Mouse (Mus musculus): ENCODE measurements at regions not wholly inside any gene's neighbourhood (a gene's known extent, or its start where the extent isn't known, plus 50 kb on each side); places are given as distances from the start of the nearest gene placed in this dataset.

DNA sequence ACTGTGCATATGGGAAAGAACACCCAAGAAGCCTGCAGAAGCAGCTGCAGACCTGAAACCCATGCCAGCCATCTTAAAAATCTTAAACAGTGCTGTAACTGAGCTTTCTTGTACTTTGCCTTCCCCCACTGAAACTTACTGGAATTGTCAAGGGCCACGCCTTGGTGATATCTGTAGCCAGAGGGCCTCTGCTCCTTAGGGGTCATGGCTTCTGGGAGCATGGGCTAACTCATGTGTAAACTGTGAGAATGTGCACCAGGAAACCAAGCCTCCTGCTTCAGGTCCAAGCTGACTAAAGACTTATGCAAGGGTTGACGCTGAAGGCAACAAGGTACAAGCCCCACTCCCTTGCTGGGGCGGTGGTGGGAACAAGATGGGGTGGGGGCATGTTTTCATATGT lies 73.8 kb upstream of the Hes1 start:
- in situ Hi-C loops (cut with MboI, MseI), result loop anchor here (5.0 kb wide), 1 partner anchor 842 kb away; no protein-coding TSS in a partner anchor

DNA sequence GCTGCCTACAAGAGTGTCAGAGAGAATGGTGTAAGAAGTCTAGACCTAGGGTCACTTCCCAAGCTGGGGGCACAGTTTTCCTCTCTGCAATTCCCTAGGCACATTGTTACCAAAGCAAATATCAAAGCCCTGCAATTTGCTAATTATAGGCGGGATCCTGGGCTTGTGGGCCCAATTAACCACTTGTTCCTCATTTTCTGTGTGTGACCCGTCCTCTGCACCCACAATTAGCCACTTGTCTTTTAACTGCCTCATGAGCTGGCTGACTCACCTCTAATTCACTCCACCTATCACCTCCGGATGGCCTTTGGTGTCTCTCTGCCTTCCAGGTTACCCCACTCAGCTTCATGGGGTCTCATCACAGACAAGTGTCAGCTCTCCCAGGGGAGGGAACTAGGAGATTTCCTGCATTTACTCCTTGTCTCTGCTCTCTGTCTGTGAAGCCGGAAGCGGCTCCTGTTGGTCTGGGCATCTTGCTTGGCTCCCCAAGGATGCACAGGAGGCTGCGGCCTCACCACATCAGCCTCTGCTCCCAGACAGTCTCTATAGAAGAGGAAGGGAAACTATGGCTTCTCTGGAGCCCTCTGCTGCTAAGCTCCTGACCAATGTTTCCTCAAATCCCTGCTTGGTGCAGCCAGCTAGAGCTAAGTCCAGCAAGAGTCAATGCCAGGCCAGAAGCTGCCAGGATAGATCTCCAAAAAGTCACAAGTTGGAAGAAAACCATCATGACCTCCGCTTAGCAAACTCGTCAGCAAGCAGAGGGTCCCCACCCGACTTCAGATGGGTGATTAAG lies 73.2 kb upstream of the Hes1 start:
- in situ Hi-C loops (cut with MboI, MseI), result loop anchor here (5.0 kb wide), 1 partner anchor 841 kb away; no protein-coding TSS in a partner anchor

DNA sequence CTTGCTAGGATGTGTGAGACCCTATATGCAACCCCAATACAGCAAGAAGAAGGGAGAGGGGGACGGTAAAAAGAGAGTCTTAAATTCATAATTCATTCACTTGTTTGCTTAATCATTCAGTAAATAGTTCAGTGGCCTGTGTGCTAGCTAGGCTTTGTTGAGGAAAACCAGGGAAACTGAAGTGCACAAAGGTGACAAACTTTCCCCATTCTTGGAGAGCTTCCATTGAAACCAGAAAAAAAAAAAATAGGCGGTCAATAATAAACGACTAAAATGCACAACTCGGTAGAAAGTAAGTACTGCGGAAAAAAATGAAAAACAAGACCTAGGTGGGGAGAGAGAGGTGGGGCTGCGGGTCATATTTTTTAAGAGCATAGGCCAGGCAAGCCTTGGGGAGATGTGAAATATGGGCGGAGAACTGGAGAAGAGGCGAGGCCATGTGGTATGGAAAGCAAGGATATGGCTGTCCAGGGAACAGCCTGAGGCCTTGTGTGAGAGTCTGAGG lies 72.3 kb upstream of the Hes1 start:
- in situ Hi-C loops (cut with MboI, MseI), result loop anchor here (5.0 kb wide), 1 partner anchor 840 kb away; no protein-coding TSS in a partner anchor

DNA sequence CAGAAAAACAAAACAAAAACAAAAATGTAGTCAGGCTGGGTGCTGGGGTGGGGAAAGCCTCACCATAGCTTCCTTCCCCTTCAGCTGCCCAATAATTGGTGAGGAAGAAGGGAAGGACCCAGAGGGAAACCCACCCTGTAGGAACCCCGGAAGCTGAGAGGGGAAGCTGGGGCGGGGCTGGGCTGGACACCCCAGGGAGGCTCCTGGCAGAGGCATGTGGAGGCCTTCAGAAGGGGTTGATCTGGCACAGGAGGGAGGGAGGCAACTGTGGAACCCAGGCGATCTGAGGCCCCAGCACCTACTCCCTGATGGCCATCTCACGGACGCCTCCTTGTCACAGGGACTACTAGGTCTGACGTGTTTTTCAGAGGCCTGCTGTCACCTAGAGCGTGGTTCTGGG lies 71.1 kb upstream of the Hes1 start:
- in situ Hi-C loops (cut with MboI, MseI), result loop anchor here (5.0 kb wide), 1 partner anchor 839 kb away; no protein-coding TSS in a partner anchor

- in situ Hi-C loops (cut with MboI, MseI), result loop anchor here (5.0 kb wide), 1 partner anchor 839 kb away; no protein-coding TSS in a partner anchor
Observed at GRCm38 (mm10) chr16:29993535-29993934, 70.6 kb upstream of the Hes1 start.

- in situ Hi-C loops (cut with MboI, MseI), result no loop called here
Observed at GRCm38 (mm10) chr16:29996139-29997069, 67.8 kb upstream of the Hes1 start.

DNA sequence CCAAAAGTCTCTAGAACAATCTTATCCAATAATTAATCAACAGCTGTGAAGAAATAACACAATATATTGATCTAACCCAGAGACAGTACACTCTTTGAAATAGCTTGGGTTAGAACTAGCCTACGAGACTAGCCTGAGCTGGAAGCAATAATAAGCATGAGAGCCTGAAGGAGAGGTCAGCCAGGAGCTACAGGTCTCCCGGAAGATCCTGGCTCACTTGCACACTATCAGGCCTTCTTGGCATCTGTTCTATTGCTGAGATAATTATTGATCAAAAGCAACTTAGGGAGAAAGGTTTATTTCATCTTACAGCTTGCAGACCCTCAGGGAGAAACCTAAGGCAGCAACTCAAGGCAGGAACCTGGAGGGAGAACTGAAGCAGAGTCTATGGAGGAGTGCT lies 64.0 kb upstream of the Hes1 start:
- in situ Hi-C loops (cut with MboI, MseI), result no loop called here

DNA sequence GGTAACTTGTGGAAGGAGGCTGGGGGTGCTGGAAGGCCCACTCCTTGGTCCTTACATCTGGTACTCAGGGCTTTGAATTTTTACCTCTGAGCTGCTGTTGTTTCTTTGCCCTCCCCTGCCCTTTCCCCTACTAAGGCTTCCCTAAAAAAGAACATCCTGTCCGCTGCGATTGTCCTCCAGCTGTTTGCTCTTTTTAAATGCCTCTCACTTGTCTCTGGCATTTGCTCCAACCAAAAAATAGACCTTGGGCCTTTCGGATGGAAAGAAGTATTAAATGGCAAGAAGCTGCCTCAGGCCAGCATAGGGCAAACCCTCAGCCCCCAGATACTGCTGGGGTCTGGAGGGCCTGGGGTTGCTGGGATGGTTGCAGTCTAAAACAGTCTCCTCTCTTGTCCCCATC lies 59.1 kb upstream of the Hes1 start:
- in situ Hi-C loops (cut with MboI, MseI), result no loop called here

- in situ Hi-C loops (cut with MboI, MseI), result no loop called here
Observed at GRCm38 (mm10) chr16:30006826-30007225, 57.4 kb upstream of the Hes1 start.

DNA sequence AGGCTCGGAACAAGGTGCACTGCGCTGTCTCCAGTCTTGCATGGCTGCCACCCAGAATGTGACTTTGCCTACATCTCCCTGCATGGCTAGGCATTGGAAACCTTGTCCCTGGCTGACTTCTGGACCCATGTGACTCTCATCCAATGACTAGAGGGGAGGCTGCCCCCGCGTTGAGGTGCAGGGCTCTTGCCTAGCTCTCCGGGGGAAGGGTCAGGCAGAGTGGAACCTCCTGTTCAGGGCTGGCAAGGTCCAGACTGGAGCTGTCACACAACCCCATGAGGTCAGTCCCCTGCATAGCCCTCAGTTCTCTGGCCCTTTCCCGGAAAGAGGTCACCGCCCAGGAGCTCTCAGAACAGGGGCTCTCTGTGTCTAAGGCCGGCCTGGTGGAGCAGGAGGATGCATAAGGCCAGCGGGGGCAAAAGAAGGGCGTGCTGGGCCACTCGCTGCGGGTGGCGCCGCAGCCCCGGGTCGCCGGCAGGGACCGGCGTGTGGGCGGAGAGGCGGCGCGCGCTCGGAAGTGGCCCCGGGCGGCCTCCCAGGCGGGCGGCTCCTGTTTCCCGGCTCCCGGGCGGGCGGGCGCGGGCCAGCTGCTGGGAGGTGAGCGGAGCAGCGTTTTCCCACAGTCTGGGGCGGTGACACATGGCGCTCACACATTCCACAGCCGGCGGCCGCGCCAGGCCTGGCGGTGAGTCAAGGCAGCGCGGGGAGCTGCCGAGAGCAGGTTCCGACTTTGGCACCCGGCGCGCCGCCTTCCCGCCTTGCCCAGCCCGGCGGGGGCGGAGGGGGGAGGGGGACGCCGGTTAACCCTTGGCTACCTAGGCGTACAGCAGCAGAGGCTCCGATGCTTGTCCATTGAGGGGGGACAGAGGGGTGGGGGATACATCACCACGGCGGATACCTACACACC lies 55.5 kb upstream of the Hes1 start:
- in situ Hi-C loops (cut with MboI, MseI), result no loop called here

- in situ Hi-C loops (cut with MboI, MseI), result no loop called here
Observed at GRCm38 (mm10) chr16:30009521-30010186, 54.5 kb upstream of the Hes1 start.

GRCm38 (mm10) chr16:30013123-30013522 lies 51.1 kb upstream of the Hes1 start:
- in situ Hi-C loops (cut with MboI, MseI), result no loop called here

DNA sequence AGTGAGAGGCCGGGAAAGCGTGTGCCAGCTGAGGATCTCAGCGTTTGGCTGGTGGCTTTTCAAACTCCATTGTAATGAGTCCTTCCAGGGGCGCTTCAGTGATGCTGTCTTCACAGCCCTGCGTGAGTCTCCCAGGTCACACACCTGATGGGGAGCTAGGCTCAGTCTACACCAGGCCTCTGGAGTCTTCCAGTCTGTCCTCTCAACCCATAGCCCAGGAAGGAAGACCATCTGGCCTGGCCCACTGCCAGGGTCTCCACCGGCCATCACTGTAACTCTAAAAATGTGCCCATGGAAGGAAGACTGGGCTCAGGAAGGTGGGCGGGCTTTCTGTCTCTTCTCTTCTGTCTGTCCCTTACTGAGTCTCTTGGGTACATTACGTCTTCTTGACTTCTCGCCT lies 50.2 kb upstream of the Hes1 start:
- in situ Hi-C loops (cut with MboI, MseI), result no loop called here
